Mouse (Mus musculus) G1E (cell line): ENCODE measurements at regions not wholly inside any gene's neighbourhood (a gene's known extent, or its start where the extent isn't known, plus 50 kb on each side); places are given as distances from the start of the nearest gene placed in this dataset.

ENCODE experiments used
- ATAC-seq: 2 replicates; pipeline ENCODE4 v1.8.0; 2016; ENCODE audit warnings: mild to moderate bottlenecking; ENCODE audit not compliant: insufficient number of reproducible peaks, poor library complexity, low FRiP score, severe bottlenecking; ENCODE audit errors: extremely low read depth
- DNase-seq: peaks from one replicate; pipeline ENCODE4 v3.0.0; 2012; ENCODE audit warnings: low spot score
- H3K27me3 ChIP-seq: 2 replicates; pipeline ENCODE4 v1.6.1; 2012; ENCODE audit warnings: mild to moderate bottlenecking, low read length, inconsistent platforms; ENCODE audit not compliant: insufficient read depth
- H3K36me3 ChIP-seq: replicated peaks from 2 replicates; pipeline ENCODE3; 2012; ENCODE audit warnings: mild to moderate bottlenecking, inconsistent platforms
- H3K4me1 ChIP-seq: 2 replicates; pipeline ENCODE4 v1.6.1; 2012; ENCODE audit warnings: low read depth, low read length, inconsistent platforms, mixed read lengths; ENCODE audit not compliant: insufficient read depth
- H3K4me3 ChIP-seq: 2 replicates; pipeline ENCODE4 v1.5.1; 2012; ENCODE audit warnings: low read depth, mild to moderate bottlenecking, inconsistent platforms, low read length, moderate library complexity, mixed read lengths
- H3K9me3 ChIP-seq: replicated peaks from 2 replicates; pipeline ENCODE4 v1.6.1; 2012; ENCODE audit warnings: inconsistent platforms
- CTCF ChIP-seq: IDR thresholded peaks from 2 replicates; pipeline ENCODE4 v1.5.1; 2012; ENCODE audit warnings: low read depth, low read length, inconsistent platforms, mixed read lengths
- GATA1 ChIP-seq: IDR thresholded peaks from 2 replicates; pipeline ENCODE4 v1.6.1; 2012; ENCODE audit warnings: borderline replicate concordance, low read length, inconsistent platforms, mixed read lengths
- GATA2 ChIP-seq: IDR thresholded peaks from 2 replicates; pipeline ENCODE4 v1.6.1; 2012; ENCODE audit warnings: low read depth, low read length, inconsistent platforms, borderline replicate concordance
- POLR2AphosphoS5 ChIP-seq: IDR thresholded peaks from 2 replicates; pipeline ENCODE4 v1.6.1; 2012; ENCODE audit warnings: low read depth, low read length, inconsistent platforms; ENCODE audit not compliant: insufficient replicate concordance
- TAL1 ChIP-seq: conservative IDR thresholded peaks from 2 replicates; pipeline ENCODE4 v1.6.1; 2012; ENCODE audit warnings: low read depth, low read length, inconsistent platforms, mixed read lengths

DNA sequence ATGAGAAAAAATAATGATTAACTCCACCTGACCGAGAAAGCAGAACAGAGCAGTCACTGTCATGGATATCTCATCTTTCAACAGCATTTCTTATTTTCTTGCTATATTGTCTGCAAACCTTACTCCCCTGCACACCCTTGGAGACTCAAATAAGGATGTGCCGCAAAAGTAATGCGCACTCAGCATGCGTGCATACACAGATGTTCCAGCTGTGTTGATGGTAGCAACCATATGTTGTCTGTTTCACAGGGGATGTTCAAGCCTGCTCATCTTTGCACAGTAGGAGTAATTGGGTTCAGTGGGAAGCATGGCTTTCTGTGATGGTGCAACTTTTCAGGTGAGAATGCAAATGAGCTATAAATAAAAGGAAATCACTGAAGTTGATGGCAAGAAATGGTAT lies 1182.9 kb upstream of the Manea start:
- TF ChIP-seq GATA1 (no peak), TAL1 (no peak), GATA2 (no peak), POLR2AphosphoS5 (no peak), CTCF (no peak)
- no peaks in the 10 kb centered on the region for H3K9me3 ChIP-seq
- no peak overlapping the region for H3K4me3 ChIP-seq
- ATAC-seq (no peak), DNase-seq (no peak)
- no peaks in the 10 kb centered on the region for H3K27me3 ChIP-seq
- no peaks in the 10 kb centered on the region for H3K4me1 ChIP-seq
- no peaks in the 10 kb centered on the region for H3K36me3 ChIP-seq

DNA sequence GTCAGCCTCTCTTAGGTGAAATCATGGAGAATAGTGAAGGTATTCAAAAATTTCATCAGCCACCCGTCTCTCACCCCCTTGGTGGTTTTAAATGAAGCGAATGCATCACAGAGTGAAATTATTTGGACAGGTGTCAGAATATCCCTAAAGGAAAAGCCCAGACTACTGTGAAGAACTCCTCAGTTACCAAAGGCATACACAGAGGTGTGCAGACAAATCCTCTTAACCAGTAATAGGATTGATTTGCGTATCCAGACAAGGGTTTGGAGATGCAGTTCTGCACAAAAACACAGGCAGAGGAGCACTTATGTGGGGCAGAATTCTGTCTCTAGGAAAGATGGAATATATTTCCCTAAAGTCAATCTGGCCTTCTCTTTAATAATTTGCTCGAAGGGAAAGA lies 1173.6 kb upstream of the Manea start:
- ATAC-seq (no peak), DNase-seq (no peak)
- H3K27me3 ChIP-seq = no peaks in the 10 kb centered on the region
- no peaks in the 10 kb centered on the region for H3K4me1 ChIP-seq
- H3K4me3 ChIP-seq = no peak overlapping the region
- no peaks in the 10 kb centered on the region for H3K9me3 ChIP-seq
- H3K36me3 ChIP-seq = no peaks in the 10 kb centered on the region
- TF ChIP-seq TAL1 = no peak
- no peak for TF ChIP-seq GATA2
- TF ChIP-seq CTCF = no peak
- TF ChIP-seq POLR2AphosphoS5 = no peak
- TF ChIP-seq GATA1 = no peak

DNA sequence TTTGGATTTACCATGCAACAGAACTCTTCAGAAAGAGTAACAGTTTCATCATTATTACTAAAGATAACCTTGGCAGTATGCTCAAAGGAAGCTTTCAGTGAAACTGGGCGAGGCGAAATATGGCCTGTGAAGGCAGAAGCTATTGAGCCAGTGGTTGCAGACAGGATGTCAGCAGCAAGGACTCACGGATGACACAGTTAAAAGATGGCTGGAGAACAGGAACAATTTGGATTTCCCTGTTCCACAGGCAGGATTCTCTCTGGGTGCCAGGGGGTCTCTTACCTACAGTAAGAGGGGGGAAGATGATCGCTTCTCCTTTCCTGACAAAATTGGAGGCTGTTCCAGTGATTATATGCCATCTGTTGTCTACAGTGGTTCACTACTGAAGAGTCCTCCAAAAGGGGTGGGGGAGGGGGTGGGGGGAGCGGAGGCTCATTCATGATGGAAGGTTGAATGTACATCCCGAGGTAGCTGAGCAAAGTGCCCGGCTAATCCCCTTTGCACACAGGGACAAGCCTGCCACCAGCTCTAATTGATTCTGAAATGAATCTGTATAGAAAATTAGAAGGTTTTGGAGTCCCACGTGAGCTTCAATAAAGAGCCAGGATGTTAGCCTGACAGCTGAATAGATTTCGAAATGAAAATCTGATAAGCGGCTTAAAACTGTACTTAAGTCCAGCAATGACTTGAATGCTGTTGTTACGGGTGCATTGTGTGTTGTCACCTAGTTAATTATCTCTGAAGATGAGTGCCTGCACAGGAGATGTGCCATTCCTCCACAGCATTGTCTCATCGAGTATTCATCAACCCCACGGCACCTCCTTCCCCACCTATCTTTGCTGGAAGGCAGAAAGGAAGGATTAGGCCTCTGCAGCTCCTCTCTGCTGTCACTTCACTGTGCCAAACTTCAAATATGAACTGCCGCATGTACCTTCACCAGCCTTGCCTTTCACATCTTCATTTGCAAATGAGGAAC lies 1158.4 kb upstream of the Manea start:
- Histone ChIP-seq H3K27me3 (no peaks in the 10 kb centered on the region), H3K36me3 (no peaks in the 10 kb centered on the region), H3K9me3 (0 out of 2 replicates have a peak, but pooled peaks cover 3% of the 10 kb centered on the region), H3K4me3 (no peak overlapping the region), H3K4me1 (no peaks in the 10 kb centered on the region)
- no peak for TF ChIP-seq GATA1
- TF ChIP-seq POLR2AphosphoS5 = no peak
- TF ChIP-seq GATA2 = no peak
- TF ChIP-seq CTCF = no peak
- no peak for TF ChIP-seq TAL1
- no peak for ATAC-seq
- DNase-seq = no peak

DNA sequence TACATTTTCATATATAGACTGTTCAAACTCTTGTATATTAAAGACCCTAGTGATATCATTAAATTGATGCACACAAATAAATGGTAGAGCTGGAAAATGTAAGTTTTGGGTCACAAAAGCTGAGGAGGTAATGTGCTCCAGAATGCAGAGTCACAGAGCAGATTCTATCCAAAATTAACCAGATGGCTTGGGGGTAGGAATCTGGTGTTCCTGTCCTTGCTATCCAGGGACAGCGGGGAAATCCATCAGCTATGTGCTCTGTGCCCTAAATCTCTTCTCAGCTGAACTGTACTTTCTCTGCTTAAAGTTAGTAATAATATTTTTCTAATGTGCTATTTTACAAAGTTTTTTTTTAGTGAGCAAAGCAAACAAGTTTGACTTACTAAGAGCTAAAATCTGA lies 1151.2 kb upstream of the Manea start:
- H3K4me1 ChIP-seq = no peaks in the 10 kb centered on the region
- no peaks in the 10 kb centered on the region for H3K36me3 ChIP-seq
- ATAC-seq (no peak), DNase-seq (no peak)
- no peaks in the 10 kb centered on the region for H3K9me3 ChIP-seq
- TF ChIP-seq TAL1 (no peak), POLR2AphosphoS5 (no peak), CTCF (no peak), GATA2 (no peak), GATA1 (no peak)
- no peak overlapping the region for H3K4me3 ChIP-seq
- H3K27me3 ChIP-seq = no peaks in the 10 kb centered on the region

DNA sequence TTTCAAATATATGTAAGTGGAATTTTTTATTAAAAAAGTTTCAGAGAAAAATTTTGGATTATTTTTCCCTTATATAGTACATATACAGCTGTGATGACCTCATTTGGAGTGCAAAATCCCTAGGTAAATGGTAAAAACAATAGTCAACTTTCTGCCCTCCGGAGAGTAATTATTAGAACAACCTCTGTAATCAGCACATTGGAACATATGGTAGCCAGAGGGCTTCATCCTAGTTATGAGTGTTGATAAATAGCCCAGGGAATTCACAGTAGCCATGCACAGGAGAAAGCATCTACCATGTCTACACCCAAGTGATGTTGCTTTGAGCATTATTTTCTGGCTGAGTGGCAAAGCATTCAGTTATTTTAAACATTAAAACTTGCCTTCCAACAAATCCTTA lies 1150.6 kb upstream of the Manea start:
- DNase-seq = no peak
- H3K9me3 ChIP-seq = no peaks in the 10 kb centered on the region
- H3K4me3 ChIP-seq = no peak overlapping the region
- no peak for TF ChIP-seq TAL1
- TF ChIP-seq CTCF = no peak
- TF ChIP-seq POLR2AphosphoS5 = no peak
- H3K4me1 ChIP-seq = no peaks in the 10 kb centered on the region
- H3K27me3 ChIP-seq = no peaks in the 10 kb centered on the region
- H3K36me3 ChIP-seq = no peaks in the 10 kb centered on the region
- no peak for ATAC-seq

DNA sequence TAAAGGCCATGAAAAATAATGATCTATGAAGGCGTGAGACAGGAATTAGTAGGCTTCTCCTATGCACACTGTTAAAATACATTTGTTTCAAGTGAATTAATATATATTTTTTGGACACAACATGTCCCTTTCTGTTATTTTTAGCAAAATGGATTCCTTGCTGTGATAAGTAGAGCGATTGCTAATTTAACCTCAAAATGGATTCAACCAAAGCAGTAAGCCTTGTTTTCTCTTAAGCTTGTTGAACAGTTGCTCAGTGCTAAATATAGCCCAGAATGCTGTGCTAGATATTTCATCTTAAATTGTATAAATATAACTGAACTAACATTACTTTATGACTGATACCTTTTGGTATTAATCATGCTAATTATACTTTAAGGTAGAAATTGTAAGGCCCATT lies 1144.6 kb upstream of the Manea start:
- Histone ChIP-seq H3K9me3 (no peaks in the 10 kb centered on the region), H3K27me3 (no peaks in the 10 kb centered on the region), H3K36me3 (no peaks in the 10 kb centered on the region), H3K4me1 (no peaks in the 10 kb centered on the region), H3K4me3 (no peak overlapping the region)
- DNase-seq (no peak), ATAC-seq (no peak)
- TF ChIP-seq POLR2AphosphoS5 = no peak
- TF ChIP-seq CTCF = no peak
- no peak for TF ChIP-seq GATA1
- TF ChIP-seq GATA2 = no peak
- no peak for TF ChIP-seq TAL1
